Mouse (Mus musculus): ENCODE measurements around the gene Senp6. TPM values are rescaled to one million over a fixed set of nuclear protein-coding genes. Genes with fewer than 3 reads are reported as not detected.
"Not testable (repeated sequence)": the region's sequence is repeated elsewhere in the genome, so short reads cannot be mapped to it uniquely, and the experiment has no call there.

Gene Senp6
- polyA plus RNA-seq, 1 experiment from 2014 or later: 60.6 TPM

DNA sequence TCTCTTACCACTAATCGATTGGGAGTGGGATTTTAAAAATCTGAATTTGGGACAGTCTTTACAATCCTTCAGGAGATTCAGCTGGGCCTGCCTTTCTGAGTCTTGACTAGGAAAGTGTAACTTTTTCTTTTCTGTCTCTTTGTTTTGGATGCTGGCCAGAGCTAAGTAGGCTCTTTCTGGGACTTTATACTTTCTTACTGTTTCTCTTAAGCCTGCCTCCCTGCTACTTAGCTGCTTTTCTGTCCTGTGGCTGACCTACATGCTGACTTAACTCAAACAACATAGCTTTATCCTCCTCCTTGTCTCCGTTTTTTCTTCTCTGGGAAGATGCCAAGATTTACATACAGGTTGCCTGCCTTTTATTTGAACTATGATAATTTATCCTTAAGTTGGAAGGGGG is 19.0 kb downstream of the Senp6 start:
- 40% methylated on average over 2 of the region's 2 CpGs for WGBS
- H3K27me3 ChIP-seq: no peaks in the 10 kb centered on the region
- ATAC-seq (ENCODE audit: low read depth): no peak
- H3K9me3 ChIP-seq: no peaks in the 10 kb centered on the region
- H3K4me3 ChIP-seq: no peak overlapping the region
- H3K36me3 ChIP-seq: no peaks in the 10 kb centered on the region
- H3K9ac ChIP-seq: no peak overlapping the region
- H3K27ac ChIP-seq (replicated peaks): no peak overlapping the region
- no peak overlapping the region for H3K4me2 ChIP-seq
- peaks cover 40% of the 10 kb centered on the region for H3K4me1 ChIP-seq (replicated peaks)

DNA sequence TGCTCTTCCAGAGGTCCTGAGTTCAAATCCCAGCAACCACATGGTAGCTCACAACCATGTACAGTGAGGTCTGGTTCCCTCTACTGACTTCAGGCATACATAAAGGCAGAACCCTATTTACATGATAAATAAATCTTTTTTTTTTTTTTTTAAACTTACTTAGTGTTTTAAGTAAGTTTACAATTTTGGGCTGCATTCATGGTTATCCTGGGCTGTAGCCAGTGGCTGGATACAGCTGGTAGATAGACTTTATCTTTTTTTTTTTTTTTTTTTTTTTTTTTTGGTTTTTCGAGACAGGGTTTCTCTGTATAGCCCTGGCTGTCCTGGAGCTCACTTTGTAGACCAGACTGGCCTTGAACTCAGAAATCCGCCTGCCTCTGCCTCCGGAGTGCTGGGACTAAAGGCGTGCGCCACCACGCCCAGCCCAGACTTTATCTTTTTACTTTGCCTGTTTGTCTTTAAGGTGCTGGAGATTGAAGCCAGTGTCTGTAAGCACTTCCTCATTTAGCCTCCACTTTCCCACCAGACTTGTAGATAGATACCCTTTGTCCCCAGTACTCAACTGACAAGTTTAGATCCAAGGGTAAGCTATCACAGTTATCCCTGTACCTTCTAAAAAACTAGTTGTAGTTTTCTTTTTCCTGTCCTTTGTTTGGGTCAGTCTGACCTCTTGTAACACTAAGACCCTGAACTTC is 19.7 kb downstream of the Senp6 start:
- not testable (repeated sequence) for H3K9ac ChIP-seq; H3K36me3 ChIP-seq; H3K4me2 ChIP-seq; H3K27me3 ChIP-seq; H3K9me3 ChIP-seq; H3K27ac ChIP-seq (replicated peaks); H3K4me3 ChIP-seq; ATAC-seq (ENCODE audit: low read depth)
- peaks cover 40% of the 10 kb centered on the region for H3K4me1 ChIP-seq (replicated peaks)
- 96% methylated on average over 6 of the region's 6 CpGs for WGBS

DNA sequence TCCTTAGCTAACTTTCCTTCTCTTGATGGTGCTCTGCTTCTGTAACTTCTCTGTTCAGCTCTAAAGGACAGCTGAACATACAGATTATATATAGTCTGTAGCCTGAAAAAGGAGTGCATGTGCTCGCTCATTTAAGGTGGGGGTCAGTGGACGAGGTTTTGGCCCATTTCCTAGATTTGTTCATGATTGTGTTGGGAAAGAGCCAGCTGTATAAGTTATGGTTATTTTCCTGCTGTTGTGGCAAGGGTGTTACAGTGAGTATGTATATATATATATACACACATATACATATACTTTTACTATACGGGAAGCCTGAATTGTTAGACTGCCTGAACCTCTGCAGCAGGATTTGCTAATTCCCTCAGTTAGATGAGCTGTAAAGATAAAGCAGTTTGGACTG is 22.7 kb downstream of the Senp6 start:
- Histone ChIP-seq H3K36me3 (peaks cover 9% of the 10 kb centered on the region; the same call in 1 of the 2 replicates), H3K9ac (no peak overlapping the region), H3K9me3 (no peaks in the 10 kb centered on the region), H3K4me3 (no peak overlapping the region), H3K4me1 (replicated peaks) (peaks cover 32% of the 10 kb centered on the region), H3K27ac (replicated peaks) (no peak overlapping the region), H3K4me2 (no peak overlapping the region), H3K27me3 (no peaks in the 10 kb centered on the region)
- WGBS: 59% methylated on average over 3 of the region's 3 CpGs
- ATAC-seq (ENCODE audit: low read depth): no peak

DNA sequence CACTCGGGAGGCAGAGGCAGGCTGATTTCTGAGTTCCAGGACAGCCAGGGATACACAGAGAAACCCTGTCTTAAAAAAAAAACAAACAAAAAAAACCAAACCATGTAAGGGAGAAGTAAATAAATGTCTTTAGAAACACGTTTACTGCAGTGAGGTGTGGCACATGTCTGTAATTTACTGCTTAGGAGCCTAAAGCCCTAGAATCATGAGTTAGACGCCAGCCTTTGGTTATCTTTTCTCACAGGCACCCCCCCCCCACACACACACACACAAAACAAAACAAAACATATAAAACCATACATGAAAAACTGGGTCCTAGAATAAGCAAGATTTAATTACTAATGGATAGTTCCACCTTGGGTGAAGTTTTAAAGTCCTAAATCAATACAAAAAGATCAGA is 29.6 kb downstream of the Senp6 start:
- H3K4me2 ChIP-seq: no peak overlapping the region
- no peak overlapping the region for H3K27ac ChIP-seq (replicated peaks)
- H3K9me3 ChIP-seq: no peaks in the 10 kb centered on the region
- no peaks in the 10 kb centered on the region for H3K27me3 ChIP-seq
- WGBS: 78% methylated on average over 3 of the region's 3 CpGs
- H3K4me1 ChIP-seq (replicated peaks): no peaks in the 10 kb centered on the region
- H3K9ac ChIP-seq: no peak overlapping the region
- no peak overlapping the region for H3K4me3 ChIP-seq
- ATAC-seq (ENCODE audit: low read depth): no peak
- H3K36me3 ChIP-seq: peaks cover 17% of the 10 kb centered on the region

DNA sequence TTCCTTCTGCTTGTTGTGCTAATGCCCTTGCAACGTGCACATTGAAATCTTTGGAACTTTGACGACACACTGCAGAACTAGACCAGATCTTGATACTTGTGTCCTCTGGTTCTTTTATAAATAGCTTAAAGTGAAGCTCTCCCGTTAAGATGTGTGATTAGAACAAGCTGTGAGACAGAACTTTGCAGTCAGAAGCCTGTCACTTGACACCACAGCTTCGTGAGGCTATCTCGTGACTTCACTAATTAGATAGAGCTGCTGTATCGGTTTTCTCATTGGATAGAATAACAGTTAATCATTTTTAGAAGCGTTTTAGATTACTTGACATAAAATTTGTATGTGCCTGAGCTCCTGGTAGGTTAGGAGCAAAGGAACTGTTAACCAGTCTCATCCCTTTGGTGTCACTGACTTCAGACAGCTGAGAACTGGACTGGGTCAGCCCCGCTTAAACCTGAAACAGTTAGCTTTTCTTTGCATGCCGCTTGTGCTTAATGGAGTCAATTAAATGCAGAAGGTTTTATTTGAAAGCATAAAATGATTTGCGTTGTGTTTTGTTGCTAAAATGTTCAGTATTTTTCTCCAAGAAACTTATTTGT is 79.4 kb downstream of the Senp6 start:
- no peak overlapping the region for H3K27ac ChIP-seq (replicated peaks)
- no peaks in the 10 kb centered on the region for H3K9me3 ChIP-seq
- no peaks in the 10 kb centered on the region for H3K4me1 ChIP-seq (replicated peaks)
- no peak overlapping the region for H3K9ac ChIP-seq
- 86% methylated on average over 10 of the region's 10 CpGs for WGBS
- H3K4me2 ChIP-seq: no peak overlapping the region
- H3K36me3 ChIP-seq: peaks cover 47% of the 10 kb centered on the region
- H3K4me3 ChIP-seq: no peak overlapping the region
- no peaks in the 10 kb centered on the region for H3K27me3 ChIP-seq
- no peak for ATAC-seq (ENCODE audit: low read depth)

DNA sequence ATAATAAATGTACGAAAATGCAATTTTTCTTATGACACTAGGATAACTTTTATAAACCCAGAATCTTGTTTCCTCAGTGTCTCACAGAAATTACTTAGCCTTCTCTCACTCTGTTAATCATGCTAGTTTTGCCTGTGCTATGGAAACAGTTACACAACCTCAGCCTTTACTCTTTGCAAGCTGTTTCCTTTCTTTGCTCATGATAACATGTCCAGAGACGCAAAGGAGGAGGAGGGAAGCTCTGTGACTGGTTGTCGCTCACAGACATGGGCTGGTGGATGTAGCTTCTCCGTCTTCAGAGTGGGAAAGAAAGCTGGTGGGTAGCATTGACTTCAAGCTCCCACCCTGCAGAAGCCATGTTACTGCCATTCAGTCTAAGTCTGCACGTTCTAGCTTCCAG is 82.9 kb downstream of the Senp6 start:
- no peak for ATAC-seq (ENCODE audit: low read depth)
- WGBS: 83% methylated on average over 5 of the region's 5 CpGs

DNA sequence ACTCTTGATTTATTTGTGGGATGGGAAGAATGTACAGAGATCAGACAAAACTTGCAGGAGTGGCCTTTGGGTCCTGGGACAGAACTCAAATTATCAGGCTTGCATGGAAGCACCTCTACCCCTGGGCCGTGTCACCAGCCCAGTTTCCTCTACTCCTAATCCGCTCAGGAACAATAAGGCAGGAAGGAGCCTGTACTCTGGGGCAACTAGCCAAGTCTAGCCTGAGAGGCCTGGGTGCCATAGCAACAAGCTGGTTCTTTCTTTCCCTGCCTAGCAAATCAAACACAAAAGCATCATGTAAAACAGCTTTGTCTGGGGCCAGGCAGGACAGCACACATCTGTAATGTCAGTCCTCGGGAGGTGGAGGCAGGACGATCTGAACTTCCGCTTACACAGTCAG is 88.6 kb downstream of the Senp6 start:
- ATAC-seq (ENCODE audit: low read depth): peak; percentile 67
- H3K4me2 ChIP-seq: no peak overlapping the region
- no peaks in the 10 kb centered on the region for H3K9me3 ChIP-seq
- no peaks in the 10 kb centered on the region for H3K4me1 ChIP-seq (replicated peaks)
- H3K9ac ChIP-seq: no peak overlapping the region
- no peak overlapping the region; the same call in 1 of the 2 replicates for H3K27ac ChIP-seq (replicated peaks)
- 40% methylated on average over 5 of the region's 5 CpGs for WGBS
- no peaks in the 10 kb centered on the region for H3K27me3 ChIP-seq
- no peak overlapping the region for H3K4me3 ChIP-seq
- H3K36me3 ChIP-seq: peaks cover 20% of the 10 kb centered on the region; the same call in 1 of the 2 replicates

More for the DNA sequence above, 82.9 kb downstream of the Senp6 start:
- Histone ChIP-seq H3K4me3 (no peak overlapping the region), H3K4me1 (replicated peaks) (no peaks in the 10 kb centered on the region), H3K27me3 (no peaks in the 10 kb centered on the region), H3K27ac (replicated peaks) (no peak overlapping the region), H3K9me3 (no peaks in the 10 kb centered on the region), H3K36me3 (peaks cover 30% of the 10 kb centered on the region), H3K9ac (no peak overlapping the region), H3K4me2 (no peak overlapping the region)

DNA sequence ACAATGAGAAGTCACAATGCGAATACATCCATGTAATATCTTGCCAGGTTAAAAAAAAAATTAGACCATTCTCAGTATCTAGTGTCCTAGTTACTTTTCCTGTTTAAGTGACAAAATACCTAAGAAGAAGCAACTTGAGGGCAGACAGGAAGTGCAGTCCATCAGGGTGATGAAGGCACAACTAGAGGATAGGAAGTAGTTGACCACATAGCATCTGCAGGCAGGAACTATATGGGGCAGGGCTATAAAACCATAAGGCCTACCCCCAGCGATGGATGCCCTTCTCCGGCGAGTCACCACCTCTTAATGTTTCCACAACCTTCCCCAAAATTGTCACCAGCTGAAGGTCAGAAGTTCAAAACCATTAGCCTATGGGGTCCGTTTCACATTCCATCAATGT is 90.1 kb downstream of the Senp6 start:
- H3K4me1 ChIP-seq (replicated peaks): peaks cover 6% of the 10 kb centered on the region; the same call in 1 of the 2 replicates
- WGBS: 81% methylated on average over 5 of the region's 5 CpGs
- ATAC-seq (ENCODE audit: low read depth): no peak
- no peak overlapping the region for H3K4me2 ChIP-seq
- no peak overlapping the region for H3K9ac ChIP-seq
- no peaks in the 10 kb centered on the region for H3K27me3 ChIP-seq
- H3K27ac ChIP-seq (replicated peaks): no peak overlapping the region
- no peaks in the 10 kb centered on the region for H3K9me3 ChIP-seq
- H3K4me3 ChIP-seq: no peak overlapping the region
- H3K36me3 ChIP-seq: peaks cover 18% of the 10 kb centered on the region; the same call in 1 of the 2 replicates

DNA sequence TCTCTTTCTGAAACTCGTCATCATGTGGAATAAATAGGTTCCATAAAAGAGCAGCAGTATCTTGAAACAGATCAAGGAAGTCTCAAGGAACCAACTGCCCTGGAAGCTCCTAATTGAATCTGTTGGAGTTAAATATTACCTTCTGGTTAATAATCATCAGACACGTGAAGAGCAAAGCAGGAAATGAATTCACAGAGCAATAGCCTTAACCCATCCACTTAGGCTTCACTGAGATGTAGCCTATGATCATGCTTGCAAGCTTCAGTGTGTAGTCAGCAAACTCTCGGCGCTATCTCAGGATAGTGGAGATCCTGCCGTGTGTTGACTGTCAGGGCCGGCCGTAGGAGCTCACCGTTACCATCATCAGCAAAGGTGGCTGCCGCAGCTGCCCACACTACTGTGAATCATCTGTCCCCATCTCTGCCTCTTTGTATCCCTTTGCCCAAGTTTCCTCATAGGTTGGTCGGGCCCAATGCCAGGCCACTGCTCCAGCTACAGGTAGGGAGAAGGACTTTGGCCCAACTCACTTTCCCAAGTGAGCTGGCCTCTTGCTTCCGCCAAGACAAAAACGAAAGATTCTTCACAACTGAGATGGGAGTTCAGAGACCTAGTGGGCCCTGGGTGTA is 91.2 kb downstream of the Senp6 start:
- H3K4me1 ChIP-seq (replicated peaks): peaks cover 6% of the 10 kb centered on the region; the same call in 1 of the 2 replicates
- no peaks in the 10 kb centered on the region for H3K27me3 ChIP-seq
- no peak overlapping the region for H3K4me3 ChIP-seq
- no peak overlapping the region for H3K4me2 ChIP-seq
- 91% methylated on average over 12 of the region's 12 CpGs for WGBS
- no peak for ATAC-seq (ENCODE audit: low read depth)
- no peak overlapping the region for H3K9ac ChIP-seq
- no peak overlapping the region for H3K27ac ChIP-seq (replicated peaks)
- H3K9me3 ChIP-seq: no peaks in the 10 kb centered on the region
- peaks cover 12% of the 10 kb centered on the region; the same call in 1 of the 2 replicates for H3K36me3 ChIP-seq

DNA sequence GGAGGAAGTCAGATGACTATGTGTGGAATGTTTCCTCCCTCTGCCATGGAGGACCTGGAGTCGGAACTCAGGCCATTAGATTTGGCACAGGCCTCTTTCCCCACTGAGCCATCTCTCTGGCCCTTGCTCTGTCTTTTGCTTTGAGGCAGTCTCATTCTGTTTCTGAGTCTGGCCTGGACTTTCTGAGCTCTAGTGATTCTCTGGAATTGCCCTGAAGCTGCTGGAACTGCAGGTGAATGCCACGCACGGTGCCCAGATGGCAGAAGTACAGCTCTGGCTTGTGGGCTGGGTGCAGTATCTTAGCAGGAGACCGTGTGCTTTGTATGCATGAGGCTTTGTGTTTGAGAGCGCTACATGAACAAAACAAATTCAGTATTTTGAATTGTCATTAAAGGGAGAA is 92.2 kb downstream of the Senp6 start:
- Histone ChIP-seq H3K9ac (no peak overlapping the region), H3K36me3 (peaks cover 5% of the 10 kb centered on the region; the same call in 1 of the 2 replicates), H3K27ac (replicated peaks) (no peak overlapping the region), H3K4me2 (no peak overlapping the region), H3K4me3 (no peak overlapping the region), H3K27me3 (no peaks in the 10 kb centered on the region), H3K9me3 (no peaks in the 10 kb centered on the region), H3K4me1 (replicated peaks) (peaks cover 7% of the 10 kb centered on the region)
- ATAC-seq (ENCODE audit: low read depth): no peak
- WGBS: 78% methylated on average over 5 of the region's 5 CpGs

DNA sequence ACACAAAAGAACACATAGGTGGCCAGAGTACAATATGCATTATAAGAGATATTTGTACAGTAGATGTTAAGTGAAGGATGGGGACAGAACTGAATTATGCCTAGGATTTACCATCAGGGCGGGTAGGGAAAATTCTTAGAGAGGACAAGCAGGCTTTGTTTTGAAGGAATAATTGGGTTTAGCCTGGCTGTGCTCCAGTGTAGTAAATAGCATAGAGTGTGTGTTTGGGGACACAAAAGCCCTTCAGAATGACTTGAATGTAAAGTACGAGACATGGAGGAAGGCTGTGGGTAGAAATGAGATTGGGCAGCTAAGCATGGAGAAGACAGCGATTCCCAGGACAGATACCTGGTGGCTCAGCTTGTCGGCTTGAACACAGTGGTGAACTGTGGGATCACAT is 94.7 kb downstream of the Senp6 start:
- Histone ChIP-seq H3K27ac (replicated peaks) (peak overlapping the region; percentile 34; the same call in 1 of the 2 replicates), H3K9me3 (no peaks in the 10 kb centered on the region), H3K4me1 (replicated peaks) (peaks cover 11% of the 10 kb centered on the region), H3K4me2 (no peak overlapping the region), H3K27me3 (no peaks in the 10 kb centered on the region), H3K36me3 (no peaks in the 10 kb centered on the region), H3K9ac (no peak overlapping the region), H3K4me3 (no peak overlapping the region)
- WGBS: 54% methylated on average over 4 of the region's 4 CpGs
- no peak for ATAC-seq (ENCODE audit: low read depth)

DNA sequence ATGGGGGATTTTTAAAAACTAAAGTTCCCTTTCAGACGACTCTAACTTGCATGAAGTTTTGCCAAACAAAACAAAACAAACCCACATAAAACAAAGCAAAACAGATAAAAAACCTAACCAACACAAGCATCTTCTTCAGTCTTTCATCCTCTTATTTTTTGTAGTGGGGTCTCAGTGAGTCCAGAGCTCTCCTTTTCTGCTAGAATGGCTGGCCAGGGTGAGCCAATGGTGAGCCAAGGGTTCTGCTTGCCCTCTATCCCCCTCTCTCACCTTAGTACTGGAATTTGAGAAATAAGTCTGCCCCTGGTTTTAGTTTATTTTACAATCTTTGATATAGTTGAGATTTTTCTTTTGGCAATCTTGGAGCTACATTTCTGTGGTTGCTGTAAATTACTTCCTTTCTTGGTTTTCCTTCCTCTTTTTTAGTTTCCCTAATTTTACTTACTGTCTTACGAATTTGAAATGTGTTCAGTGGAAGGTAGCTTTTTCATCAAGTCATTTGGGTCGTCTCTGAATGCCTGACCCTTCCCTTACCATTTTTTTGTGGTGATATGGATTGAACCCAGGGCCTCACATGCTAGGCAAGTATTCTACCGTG is 96.5 kb downstream of the Senp6 start:
- no peaks in the 10 kb centered on the region for H3K27me3 ChIP-seq
- peaks cover 11% of the 10 kb centered on the region for H3K4me1 ChIP-seq (replicated peaks)
- no peak overlapping the region for H3K9ac ChIP-seq
- H3K36me3 ChIP-seq: no peaks in the 10 kb centered on the region
- H3K9me3 ChIP-seq: no peaks in the 10 kb centered on the region
- H3K27ac ChIP-seq (replicated peaks): no peak overlapping the region
- H3K4me3 ChIP-seq: no peak overlapping the region
- no peak overlapping the region for H3K4me2 ChIP-seq
- WGBS: 83% methylated on average over 4 of the region's 4 CpGs
- no peak for ATAC-seq (ENCODE audit: low read depth)

Data from neural tube, embryonic 13.5 days (tissue).